Mouse (Mus musculus): ENCODE measurements around the gene Tmprss7. TPM values are rescaled to one million over a fixed set of nuclear protein-coding genes. Genes with fewer than 3 reads are reported as not detected.

Gene Tmprss7
- total and polyA plus RNA-seq, 3 experiments, result not detected

GRCm38 (mm10) chr16:45630347-45630960, 63.0 kb downstream of the Tmprss7 start:
- H3K27ac ChIP-seq, result no peak overlapping the region
- TF ChIP-seq CTCF (IDR thresholded peaks at IDR 0.05) (peak; percentile 96), POLR2A (IDR thresholded peaks at IDR 0.05; ENCODE audit: insufficient read depth, low read depth, low read length) (no peak), EP300 (IDR thresholded peaks at IDR 0.05; ENCODE audit: insufficient read depth, low read depth, low read length) (0 out of 2 replicates have a peak, but pooled peaks have one; percentile 27)
- H3K4me1 ChIP-seq (ENCODE audit: control insufficient read depth, insufficient read depth, low read length), result no peaks in the 10 kb centered on the region
- peak; percentile 45 to 61 for DNase-seq
- 54% methylated on average over 5 of the region's 5 CpGs for WGBS
- H3K79me2 ChIP-seq (replicated peaks; ENCODE audit: control insufficient read depth, insufficient read depth, low read length), result no peaks in the 10 kb centered on the region
- no peaks in the 10 kb centered on the region for H3K27me3 ChIP-seq (ENCODE audit: control insufficient read depth, insufficient read depth, low read length)
- intact Hi-C loops (cut with DNase I), result loop anchor here (1.0 to 10.0 kb wide), 2 partner anchors 434 to 906 kb away; partner anchors contain the start of gene Nepro
- no peaks in the 10 kb centered on the region for H3K36me3 ChIP-seq (ENCODE audit: control insufficient read depth, insufficient read depth, low read length)
- no peak overlapping the region for H3K4me3 ChIP-seq
- H3K9ac ChIP-seq (ENCODE audit: low read depth, low read length), result no peak overlapping the region

- DNase-seq, result no peak
- no peak for TF ChIP-seq POLR2A (IDR thresholded peaks at IDR 0.05; ENCODE audit: insufficient read depth, low read depth, low read length)
- TF ChIP-seq CTCF (IDR thresholded peaks at IDR 0.05), result no peak
- TF ChIP-seq EP300 (IDR thresholded peaks at IDR 0.05; ENCODE audit: insufficient read depth, low read depth, low read length), result no peak
- Histone ChIP-seq H3K9ac (ENCODE audit: low read depth, low read length) (no peak overlapping the region), H3K4me1 (ENCODE audit: control insufficient read depth, insufficient read depth, low read length) (no peaks in the 10 kb centered on the region), H3K4me3 (no peak overlapping the region), H3K79me2 (replicated peaks; ENCODE audit: control insufficient read depth, insufficient read depth, low read length) (no peaks in the 10 kb centered on the region), H3K36me3 (ENCODE audit: control insufficient read depth, insufficient read depth, low read length) (no peaks in the 10 kb centered on the region), H3K27ac (no peak overlapping the region), H3K27me3 (ENCODE audit: control insufficient read depth, insufficient read depth, low read length) (no peaks in the 10 kb centered on the region)
- intact Hi-C loops (cut with DNase I), result loop anchor here (1.0 to 10.0 kb wide), 2 partner anchors 433 to 905 kb away; partner anchors contain the start of gene Nepro
- WGBS, result 46% methylated on average over 8 of the region's 8 CpGs
Observed at GRCm38 (mm10) chr16:45629497-45630105, 63.9 kb downstream of the Tmprss7 start.

DNA sequence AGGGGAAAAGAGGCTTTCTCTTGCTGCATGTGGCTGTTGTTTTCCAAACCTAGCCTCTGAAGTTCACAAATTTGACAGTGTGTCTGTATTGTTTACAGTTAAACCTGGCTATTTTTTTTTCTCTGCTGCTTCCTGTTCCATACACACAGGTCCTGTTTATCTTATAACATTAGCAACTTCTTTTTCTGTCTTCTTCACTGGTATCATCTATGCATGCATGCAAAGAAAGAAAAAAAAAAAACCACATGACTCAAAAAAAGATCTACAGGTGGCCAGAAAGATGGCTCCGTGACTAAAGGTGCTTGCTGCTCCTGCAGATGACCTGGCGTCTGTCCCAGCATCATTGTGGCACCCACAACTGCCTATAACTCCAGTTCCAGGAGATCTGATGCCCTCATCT, 68.1 kb downstream of the Tmprss7 start:
- intact Hi-C loops (cut with DNase I), result no loop called here
- Histone ChIP-seq H3K27ac (no peak overlapping the region), H3K36me3 (ENCODE audit: control insufficient read depth, insufficient read depth, low read length) (no peaks in the 10 kb centered on the region), H3K4me3 (no peak overlapping the region), H3K9ac (ENCODE audit: low read depth, low read length) (no peak overlapping the region), H3K4me1 (ENCODE audit: control insufficient read depth, insufficient read depth, low read length) (no peaks in the 10 kb centered on the region), H3K79me2 (replicated peaks; ENCODE audit: control insufficient read depth, insufficient read depth, low read length) (no peaks in the 10 kb centered on the region), H3K27me3 (ENCODE audit: control insufficient read depth, insufficient read depth, low read length) (no peaks in the 10 kb centered on the region)
- TF ChIP-seq POLR2A (IDR thresholded peaks at IDR 0.05; ENCODE audit: insufficient read depth, low read depth, low read length) (no peak), CTCF (IDR thresholded peaks at IDR 0.05) (no peak), EP300 (IDR thresholded peaks at IDR 0.05; ENCODE audit: insufficient read depth, low read depth, low read length) (no peak)
- WGBS, result 85% methylated on average over 2 of the region's 2 CpGs
- no peak for DNase-seq

DNA sequence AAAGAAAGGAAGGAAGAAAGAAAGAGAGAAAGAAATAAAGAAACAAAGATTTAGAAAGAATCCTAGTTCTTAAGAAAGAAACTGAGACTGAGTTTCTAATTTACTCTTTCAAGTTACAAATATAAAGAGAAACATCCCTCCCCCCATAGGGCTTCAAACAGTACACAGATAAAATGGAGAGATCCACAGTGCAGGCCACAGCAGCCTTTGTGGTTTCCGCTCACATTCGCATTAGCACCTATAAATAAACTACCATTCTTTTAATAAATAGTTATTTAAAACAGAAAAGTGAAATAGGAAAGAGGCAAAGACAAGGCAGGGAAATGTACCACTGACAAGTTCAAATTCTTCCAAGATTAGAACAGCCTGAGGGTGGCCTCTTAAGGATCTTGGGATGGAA, 68.7 kb downstream of the Tmprss7 start:
- H3K36me3 ChIP-seq (ENCODE audit: control insufficient read depth, insufficient read depth, low read length), result no peaks in the 10 kb centered on the region
- H3K27me3 ChIP-seq (ENCODE audit: control insufficient read depth, insufficient read depth, low read length), result no peaks in the 10 kb centered on the region
- intact Hi-C loops (cut with DNase I), result no loop called here
- no peak overlapping the region for H3K27ac ChIP-seq
- DNase-seq, result no peak
- WGBS, result 64% methylated on average over 2 of the region's 2 CpGs
- H3K4me1 ChIP-seq (ENCODE audit: control insufficient read depth, insufficient read depth, low read length), result no peaks in the 10 kb centered on the region
- H3K79me2 ChIP-seq (replicated peaks; ENCODE audit: control insufficient read depth, insufficient read depth, low read length), result no peaks in the 10 kb centered on the region
- no peak overlapping the region for H3K4me3 ChIP-seq
- H3K9ac ChIP-seq (ENCODE audit: low read depth, low read length), result no peak overlapping the region
- TF ChIP-seq CTCF (IDR thresholded peaks at IDR 0.05) (no peak), EP300 (IDR thresholded peaks at IDR 0.05; ENCODE audit: insufficient read depth, low read depth, low read length) (no peak), POLR2A (IDR thresholded peaks at IDR 0.05; ENCODE audit: insufficient read depth, low read depth, low read length) (no peak)

GRCm38 (mm10) chr16:45623230-45623629, 70.2 kb downstream of the Tmprss7 start:
- Histone ChIP-seq H3K9ac (ENCODE audit: low read depth, low read length) (no peak overlapping the region), H3K4me1 (ENCODE audit: control insufficient read depth, insufficient read depth, low read length) (no peaks in the 10 kb centered on the region), H3K27me3 (ENCODE audit: control insufficient read depth, insufficient read depth, low read length) (no peaks in the 10 kb centered on the region), H3K36me3 (ENCODE audit: control insufficient read depth, insufficient read depth, low read length) (no peaks in the 10 kb centered on the region), H3K79me2 (replicated peaks; ENCODE audit: control insufficient read depth, insufficient read depth, low read length) (no peaks in the 10 kb centered on the region), H3K27ac (no peak overlapping the region), H3K4me3 (no peak overlapping the region)
- intact Hi-C loops (cut with DNase I), result no loop called here
- WGBS, result 61% methylated on average over 4 of the region's 4 CpGs
- TF ChIP-seq CTCF (IDR thresholded peaks at IDR 0.05) (no peak), EP300 (IDR thresholded peaks at IDR 0.05; ENCODE audit: insufficient read depth, low read depth, low read length) (no peak), POLR2A (IDR thresholded peaks at IDR 0.05; ENCODE audit: insufficient read depth, low read depth, low read length) (no peak)
- DNase-seq, result no peak

DNA sequence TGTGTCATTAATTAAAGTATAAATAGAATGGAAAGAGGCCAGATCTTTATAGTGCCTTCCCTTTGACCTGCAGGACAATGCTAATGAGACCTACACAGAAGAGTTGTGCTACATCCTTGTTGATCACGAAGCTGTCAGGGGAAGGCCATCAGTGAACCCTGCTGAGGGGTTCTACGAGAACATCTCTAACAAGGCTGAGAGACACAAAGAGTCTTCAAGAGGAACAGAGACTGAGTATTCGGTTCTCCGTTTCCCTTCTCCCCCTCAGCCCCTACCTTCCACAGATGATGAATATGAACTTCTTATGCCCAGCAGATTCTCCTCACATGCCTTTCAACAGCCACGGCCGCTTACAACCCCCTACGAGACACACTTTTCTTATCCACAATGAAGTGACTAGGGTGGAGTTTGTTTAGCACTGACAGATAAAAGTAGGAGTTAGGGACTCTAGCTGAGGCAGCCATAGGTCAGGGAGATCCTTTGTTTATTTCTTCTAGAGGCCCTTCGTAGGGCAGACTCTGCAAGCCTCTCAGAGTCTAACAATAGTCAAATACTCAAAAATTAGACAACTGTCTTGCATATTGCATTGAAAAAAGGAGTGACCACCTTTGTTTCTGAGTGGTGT, 73.6 kb downstream of the Tmprss7 start:
- H3K9ac ChIP-seq (ENCODE audit: low read depth, low read length), result no peak overlapping the region
- H3K4me3 ChIP-seq, result no peak overlapping the region
- no peaks in the 10 kb centered on the region for H3K79me2 ChIP-seq (replicated peaks; ENCODE audit: control insufficient read depth, insufficient read depth, low read length)
- H3K36me3 ChIP-seq (ENCODE audit: control insufficient read depth, insufficient read depth, low read length), result no peaks in the 10 kb centered on the region
- no peak for DNase-seq
- intact Hi-C loops (cut with DNase I), result no loop called here
- no peaks in the 10 kb centered on the region for H3K27me3 ChIP-seq (ENCODE audit: control insufficient read depth, insufficient read depth, low read length)
- no peaks in the 10 kb centered on the region for H3K4me1 ChIP-seq (ENCODE audit: control insufficient read depth, insufficient read depth, low read length)
- 52% methylated on average over 8 of the region's 8 CpGs for WGBS
- no peak overlapping the region for H3K27ac ChIP-seq
- TF ChIP-seq CTCF (IDR thresholded peaks at IDR 0.05) (no peak), POLR2A (IDR thresholded peaks at IDR 0.05; ENCODE audit: insufficient read depth, low read depth, low read length) (no peak), EP300 (IDR thresholded peaks at IDR 0.05; ENCODE audit: insufficient read depth, low read depth, low read length) (no peak)
